Mouse (Mus musculus) right cerebral cortex, adult 18-20 months (tissue): ENCODE data around the gene Tada2b.
A peak's percentile ranks its signal among the peaks of the same experiment; 100 is the strongest.

Experiments used
- DNase-seq: peaks from one replicate; pipeline ENCODE4 v3.0.0; 2022; ENCODE audit warnings: mixed read lengths

Gene Tada2b

GRCm38 (mm10) chr5:36479735-36480134, 4.3 kb downstream of the Tada2b start:
- no peak for DNase-seq

- no peak for DNase-seq
Measured at GRCm38 (mm10) chr5:36478540-36479420, 5.3 kb downstream of the Tada2b start.

DNA sequence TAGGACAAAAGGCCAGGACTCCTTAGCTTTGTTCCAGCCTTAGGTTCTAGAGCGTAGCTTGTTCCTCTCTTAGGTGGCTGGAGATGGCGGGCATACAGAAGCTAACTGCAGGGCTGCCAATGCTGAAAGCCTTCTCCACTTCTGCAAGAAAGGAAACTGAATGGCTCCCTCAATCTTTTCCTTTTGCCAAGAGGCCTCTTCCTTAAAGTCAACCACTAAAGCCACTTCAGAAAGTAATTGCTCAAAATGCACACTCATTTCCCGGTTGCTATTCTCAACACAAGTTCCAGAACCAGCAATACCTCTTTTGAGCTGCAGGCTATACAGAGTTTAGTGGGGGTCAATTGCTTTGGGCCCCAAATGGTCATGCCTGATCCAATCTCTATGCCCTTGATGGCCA, 6.6 kb downstream of the Tada2b start:
- DNase-seq, result no peak

GRCm38 (mm10) chr5:36474283-36474682, 9.8 kb downstream of the Tada2b start:
- DNase-seq, result peak; percentile 64

GRCm38 (mm10) chr5:36472876-36473655, 11.0 kb downstream of the Tada2b start:
- no peak for DNase-seq

DNA sequence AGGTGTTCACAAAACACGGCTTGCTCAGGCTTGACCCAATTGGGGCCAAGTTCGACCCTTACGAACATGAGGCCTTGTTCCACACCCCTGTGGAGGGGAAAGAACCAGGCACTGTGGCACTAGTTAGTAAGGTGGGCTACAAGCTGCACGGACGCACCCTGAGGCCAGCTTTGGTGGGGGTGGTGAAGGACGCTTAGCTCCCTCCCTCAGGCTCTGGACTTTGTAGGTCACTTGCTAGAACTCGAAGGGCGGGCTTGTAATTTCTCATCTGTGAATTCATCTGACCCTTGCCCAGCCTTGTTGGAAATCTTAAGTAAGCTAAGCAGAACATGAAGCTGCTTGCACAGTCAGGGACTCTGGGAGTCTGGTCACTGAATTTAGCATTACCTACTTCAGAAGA, 12.9 kb downstream of the Tada2b start:
- no peak for DNase-seq

- DNase-seq, result no peak
Measured at GRCm38 (mm10) chr5:36465889-36466288, 18.2 kb downstream of the Tada2b start.

GRCm38 (mm10) chr5:36464709-36465661, 19.1 kb downstream of the Tada2b start, which contains the start of gene Grpel1:
Gene Grpel1, plus strand, starts transcription at chr5:36464998.
- peak; percentile 100 for DNase-seq

DNA sequence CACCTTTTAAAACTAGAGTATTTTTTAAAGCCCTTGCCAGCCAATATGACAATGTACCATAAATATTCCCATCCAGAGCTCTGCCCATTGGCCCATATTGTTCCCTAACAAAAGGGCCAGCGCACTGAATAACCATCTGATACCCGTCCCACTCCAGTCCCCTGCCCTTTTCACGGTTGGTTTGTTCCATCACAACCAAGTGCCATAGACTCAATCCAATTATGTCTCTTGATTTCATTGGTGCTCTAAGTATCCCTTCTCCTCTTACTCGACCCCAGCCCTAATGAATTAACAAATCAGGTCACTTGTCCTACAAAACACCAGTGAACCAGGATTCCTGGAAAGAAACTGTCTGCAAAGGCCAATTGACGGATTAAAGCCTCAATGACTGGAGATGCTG, 20.7 kb downstream of the Tada2b start:
- no peak for DNase-seq

DNA sequence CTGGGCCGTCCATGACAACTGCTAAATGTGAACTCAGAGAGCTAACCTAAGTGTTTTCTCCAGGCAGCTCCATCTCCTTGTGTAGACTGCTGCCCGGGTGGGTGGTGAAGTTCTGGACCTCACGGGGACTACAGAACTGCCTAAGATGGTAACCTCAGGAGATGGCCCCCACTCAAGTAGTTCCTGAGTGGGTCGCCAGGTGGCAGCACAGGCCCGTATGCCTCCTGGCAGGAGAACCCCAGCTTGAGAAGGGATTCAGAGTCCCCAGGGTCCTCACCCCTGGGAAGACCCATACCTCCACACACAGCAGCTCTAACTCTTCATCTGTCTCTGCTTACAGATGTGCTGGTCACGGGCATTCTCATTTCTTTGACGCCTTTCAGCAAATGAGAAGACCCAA, 21.3 kb downstream of the Tada2b start:
- peak; percentile 67 for DNase-seq

- no peak for DNase-seq
Measured at GRCm38 (mm10) chr5:36461231-36461630, 22.9 kb downstream of the Tada2b start.

DNA sequence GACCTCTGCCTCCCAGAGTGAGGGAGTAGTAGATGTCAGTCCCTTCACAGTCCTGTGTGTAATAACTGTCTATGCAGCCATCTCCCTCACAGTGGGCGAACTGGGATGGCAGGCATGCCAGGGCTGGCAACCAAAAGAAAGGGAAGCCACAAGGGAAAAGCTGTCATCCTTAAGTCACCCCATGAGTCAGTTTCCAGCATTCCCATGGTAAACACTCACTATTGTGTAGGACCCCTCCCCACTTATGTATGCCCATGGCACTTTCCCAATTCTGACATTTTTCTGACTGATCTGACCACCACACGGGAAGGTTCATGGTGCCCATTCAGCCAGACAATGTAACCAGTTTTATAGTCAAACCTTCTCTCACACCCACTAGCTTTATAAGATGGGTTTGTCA, 23.4 kb downstream of the Tada2b start:
- DNase-seq, result no peak

DNA sequence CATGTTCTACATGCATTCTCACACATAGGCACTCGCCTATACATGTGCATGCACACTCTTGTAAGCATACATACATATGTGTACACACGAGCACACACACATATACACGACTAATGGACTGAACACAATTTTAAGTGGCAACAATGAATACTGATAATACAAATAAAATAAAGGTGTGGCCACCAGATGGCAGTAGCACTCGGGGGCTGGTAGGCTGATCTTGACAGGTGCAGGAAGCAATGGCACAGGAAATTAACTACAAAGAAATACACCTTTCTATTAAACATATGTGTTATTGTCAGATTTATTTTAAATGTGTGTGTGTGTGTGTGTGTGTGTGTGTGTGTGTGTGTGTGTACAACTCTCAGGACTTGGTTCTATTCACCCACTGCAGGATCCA, 25.2 kb downstream of the Tada2b start:
- DNase-seq, result no peak

- peak; percentile 38 for DNase-seq
Measured at GRCm38 (mm10) chr5:36457706-36458105, 26.4 kb downstream of the Tada2b start.

GRCm38 (mm10) chr5:36452821-36453220, 31.3 kb downstream of the Tada2b start:
- no peak for DNase-seq

GRCm38 (mm10) chr5:36451872-36452389, 32.2 kb downstream of the Tada2b start:
- DNase-seq, result no peak

DNA sequence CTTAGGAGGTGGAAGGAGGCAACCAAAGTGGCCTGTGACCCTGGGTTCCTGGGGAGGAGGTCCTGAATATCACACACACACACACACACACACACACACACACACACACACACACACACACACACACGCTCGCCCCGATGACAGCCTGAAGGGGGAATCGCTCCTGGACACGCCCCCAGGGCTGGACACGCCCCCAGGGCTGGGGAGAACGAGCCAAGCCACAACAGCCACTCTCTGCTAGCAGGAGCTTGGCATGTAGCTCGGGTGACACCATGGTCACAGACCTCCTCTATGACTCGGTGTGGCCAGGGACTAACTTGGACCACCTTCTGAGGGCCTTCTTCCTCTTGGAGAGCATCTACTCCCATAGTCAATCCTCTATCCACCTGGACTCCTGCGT, 33.0 kb downstream of the Tada2b start:
- no peak for DNase-seq

DNA sequence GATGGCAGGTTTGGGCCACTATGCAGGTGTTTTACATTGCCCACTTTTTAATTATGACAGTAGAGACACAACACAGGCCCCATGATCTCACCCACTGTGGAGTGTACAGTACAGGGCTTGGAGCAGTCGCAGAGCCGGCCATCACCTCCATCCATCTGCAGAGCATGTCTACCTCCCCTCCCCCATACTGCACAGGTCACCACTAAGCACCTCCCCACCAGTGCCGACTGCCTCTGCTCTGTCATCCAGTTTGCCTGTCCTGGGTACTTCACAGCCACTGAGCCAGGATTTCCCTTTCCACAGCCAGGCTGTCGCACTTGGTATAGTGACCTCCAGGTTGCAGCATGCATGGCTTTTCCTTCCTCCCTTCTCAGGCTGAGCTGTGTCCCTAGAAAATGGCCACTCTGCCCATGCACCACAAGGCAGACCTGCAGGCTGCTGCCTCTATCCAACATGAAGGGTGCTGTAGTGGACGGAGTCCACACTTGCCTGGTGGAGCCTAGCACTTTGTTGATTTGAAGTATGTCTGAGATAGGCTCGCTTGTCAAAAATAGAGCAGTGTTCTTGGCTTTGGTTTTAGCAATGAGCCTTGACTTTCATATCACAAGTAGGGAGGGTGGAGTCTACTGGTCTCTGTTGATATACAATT, 34.3 kb downstream of the Tada2b start:
- no peak for DNase-seq

- no peak for DNase-seq
Measured at GRCm38 (mm10) chr5:36447872-36448271, 36.2 kb downstream of the Tada2b start.

- DNase-seq, result no peak
Measured at GRCm38 (mm10) chr5:36446166-36446890, 37.8 kb downstream of the Tada2b start.

DNA sequence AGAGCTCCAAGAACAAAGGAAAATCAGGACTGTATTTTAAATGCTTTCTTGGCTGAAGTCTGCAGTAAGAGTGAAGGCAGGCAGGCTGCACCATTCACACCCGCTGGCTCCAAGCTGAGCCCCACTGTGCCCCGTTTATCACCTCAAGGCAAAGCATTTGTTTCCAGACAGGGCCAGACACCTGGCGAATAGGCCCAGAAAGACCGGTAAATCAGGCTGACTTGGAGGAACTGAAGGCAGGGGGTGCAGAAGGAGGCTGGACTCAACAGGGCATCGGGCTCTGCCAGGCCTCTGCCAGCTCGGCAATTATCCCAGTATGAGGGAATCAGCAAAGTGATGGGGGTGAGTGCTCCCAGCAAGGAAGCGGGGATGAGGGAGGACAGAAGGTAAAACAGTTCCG, 39.1 kb downstream of the Tada2b start:
- DNase-seq, result no peak
